22 mouse cellular contexts compared by ENCODE assay signal in the genomic region with DNA sequence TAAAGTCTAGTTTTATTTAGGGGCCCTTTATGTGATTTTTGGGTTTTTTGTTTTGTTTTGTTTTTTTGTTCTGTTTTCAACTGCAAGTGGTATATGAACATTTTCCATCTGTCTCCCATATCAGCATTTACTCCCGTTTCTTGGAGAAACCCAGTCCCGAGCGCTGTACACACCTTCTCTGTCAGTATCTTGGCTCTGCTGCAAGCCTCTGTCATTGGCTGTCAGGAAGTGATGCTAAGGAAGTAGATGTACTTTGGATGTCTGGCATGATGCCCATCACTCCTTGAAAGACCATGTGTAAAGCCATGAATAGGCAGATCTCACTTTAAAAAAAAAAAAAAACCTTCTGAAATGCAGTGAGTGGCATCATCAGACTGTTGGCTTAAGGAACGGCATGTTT.
DNase-seq lines count a peak whose midpoint lies in the region; ATAC-seq and TF ChIP-seq lines count a peak whose summit lies in the region.
"Had no signal": no experiment of that assay in that cellular context is flagged by ENCODE, and none has a peak within 500 bp of the region (broad histone marks: within the 10 kb centered on the region; RNA-seq: fewer than 3 reads in every experiment).

No protein-coding gene starts in this region.

- WGBS in kidney, adult 2 months = 81% methylated on average over 4 of the region's 4 CpGs
- WGBS in midbrain, embryonic 11.5 days = 96% methylated on average over 4 of the region's 4 CpGs
- WGBS in midbrain, embryonic 10.5 days = 95% methylated on average over 4 of the region's 4 CpGs
- 64% methylated on average over 4 of the region's 4 CpGs for WGBS in forebrain, postnatal 0 days

- no peaks in the 10 kb centered on the region for H3K36me3 ChIP-seq in kidney, adult 2 months (ENCODE audit: control insufficient read depth, insufficient read depth, low read length)
- H3K36me3 ChIP-seq in midbrain, embryonic 11.5 days (ENCODE audit: control insufficient read depth, insufficient read depth, low read length) = no peaks in the 10 kb centered on the region
- no peaks in the 10 kb centered on the region for H3K36me3 ChIP-seq in midbrain, embryonic 10.5 days
- H3K36me3 ChIP-seq in forebrain, postnatal 0 days (ENCODE audit: insufficient read depth) = no peaks in the 10 kb centered on the region
- H3K36me3 ChIP-seq: embryonic facial prominence, embryonic 12.5 days; G1E; heart, embryonic 15.5 days; midbrain, embryonic 15.5 days; neural tube, embryonic 15.5 days had no signal

- TF ChIP-seq CTCF in kidney, adult 2 months (conservative IDR thresholded peaks at IDR 0.05; ENCODE audit: insufficient read depth, insufficient read length, low read depth, low read length) = no peak
- no peak for TF ChIP-seq CTCF in forebrain, postnatal 0 days (IDR thresholded peaks at IDR 0.05; ENCODE audit: low read depth)

- no peak overlapping the region for H3K27ac ChIP-seq in kidney, adult 2 months (ENCODE audit: insufficient read depth, low read depth, low read length)
- no peak overlapping the region for H3K27ac ChIP-seq in midbrain, embryonic 11.5 days (ENCODE audit: low read depth, low read length)
- H3K27ac ChIP-seq in midbrain, embryonic 10.5 days (replicated peaks) = no peak overlapping the region
- no peak overlapping the region for H3K27ac ChIP-seq in forebrain, postnatal 0 days (ENCODE audit: low read depth, low read length)
- H3K27ac ChIP-seq: embryonic facial prominence, embryonic 12.5 days; heart, embryonic 15.5 days; midbrain, embryonic 15.5 days; neural tube, embryonic 15.5 days had no signal

- no peak for TF ChIP-seq POLR2A in kidney, adult 2 months (IDR thresholded peaks at IDR 0.05; ENCODE audit: low read depth, low read length)

- H3K27me3 ChIP-seq in kidney, adult 2 months (replicated peaks; ENCODE audit: control insufficient read depth, insufficient read depth, low read length) = no peaks in the 10 kb centered on the region
- no peaks in the 10 kb centered on the region for H3K27me3 ChIP-seq in midbrain, embryonic 11.5 days (ENCODE audit: control insufficient read depth, insufficient read depth, low read length)
- no peaks in the 10 kb centered on the region for H3K27me3 ChIP-seq in midbrain, embryonic 10.5 days (ENCODE audit: low read depth, poor library complexity, severe bottlenecking)
- no peaks in the 10 kb centered on the region for H3K27me3 ChIP-seq in forebrain, postnatal 0 days (ENCODE audit: insufficient read depth, low read length)
- H3K27me3 ChIP-seq: embryonic facial prominence, embryonic 12.5 days; heart, embryonic 15.5 days; midbrain, embryonic 15.5 days; neural tube, embryonic 15.5 days had no signal

- DNase-seq in cerebellum, postnatal 14 days = peak; percentile 24 to 25
- no peak for DNase-seq in cerebellum, adult 9-11 months
- peak; percentile 0 for DNase-seq in kidney, postnatal 14 days
- no peak for DNase-seq in kidney, adult 2 months
- DNase-seq in midbrain, embryonic 11.5 days (ENCODE audit: low spot score, missing footprints) = peak; percentile 75
- no peak for DNase-seq in midbrain, embryonic 10.5 days (ENCODE audit: low spot score)
- peak; percentile 71 for DNase-seq in forebrain, postnatal 0 days
- DNase-seq in testis, postnatal 10 days (ENCODE audit: low spot score) = no peak
- DNase-seq: adrenal gland, postnatal 14 days; cerebellum, adult 2 months; gastrocnemius, postnatal 25 days; heart, postnatal 4 days; liver; lung, postnatal 10 days; thymus, postnatal 36 days had no signal

- no peak overlapping the region for H3K4me3 ChIP-seq in kidney, adult 2 months (ENCODE audit: insufficient read depth, low read depth, low read length)
- no peak overlapping the region for H3K4me3 ChIP-seq in midbrain, embryonic 11.5 days (ENCODE audit: low read depth, low read length)
- no peak overlapping the region for H3K4me3 ChIP-seq in midbrain, embryonic 10.5 days
- H3K4me3 ChIP-seq in forebrain, postnatal 0 days (ENCODE audit: low read depth, low read length) = no peak overlapping the region
- H3K4me3 ChIP-seq: embryonic facial prominence, embryonic 12.5 days; heart, embryonic 15.5 days; midbrain, embryonic 15.5 days; neural tube, embryonic 15.5 days had no signal

- H3K4me1 ChIP-seq in kidney, adult 2 months (ENCODE audit: control insufficient read depth, insufficient read depth, low read length) = no peaks in the 10 kb centered on the region
- no peaks in the 10 kb centered on the region for H3K4me1 ChIP-seq in midbrain, embryonic 11.5 days (ENCODE audit: control insufficient read depth, insufficient read depth, low read length)
- H3K4me1 ChIP-seq in midbrain, embryonic 10.5 days = no peaks in the 10 kb centered on the region
- no peaks in the 10 kb centered on the region for H3K4me1 ChIP-seq in forebrain, postnatal 0 days (ENCODE audit: insufficient read depth)
- H3K4me1 ChIP-seq: embryonic facial prominence, embryonic 12.5 days; heart, embryonic 15.5 days; midbrain, embryonic 15.5 days; neural tube, embryonic 15.5 days had no signal

- H3K9me3 ChIP-seq in midbrain, embryonic 11.5 days (ENCODE audit: control insufficient read depth, low read length) = no peaks in the 10 kb centered on the region
- no peaks in the 10 kb centered on the region for H3K9me3 ChIP-seq in midbrain, embryonic 10.5 days (replicated peaks)
- H3K9me3 ChIP-seq in forebrain, postnatal 0 days (ENCODE audit: low read length) = no peaks in the 10 kb centered on the region
- H3K9me3 ChIP-seq: embryonic facial prominence, embryonic 12.5 days; heart, embryonic 15.5 days; midbrain, embryonic 15.5 days; neural tube, embryonic 15.5 days had no signal

- H3K9ac ChIP-seq in midbrain, embryonic 11.5 days (ENCODE audit: low read length) = no peak overlapping the region
- H3K9ac ChIP-seq in forebrain, postnatal 0 days = no peak overlapping the region
- H3K9ac ChIP-seq: embryonic facial prominence, embryonic 12.5 days; heart, embryonic 15.5 days; midbrain, embryonic 15.5 days; neural tube, embryonic 15.5 days had no signal

- no peak overlapping the region for H3K4me2 ChIP-seq in midbrain, embryonic 11.5 days
- H3K4me2 ChIP-seq in forebrain, postnatal 0 days (ENCODE audit: low read depth) = no peak overlapping the region
- H3K4me2 ChIP-seq: embryonic facial prominence, embryonic 12.5 days; heart, embryonic 15.5 days; midbrain, embryonic 15.5 days; neural tube, embryonic 15.5 days had no signal

- ATAC-seq in midbrain, embryonic 11.5 days (ENCODE audit: low FRiP score) = no peak
- ATAC-seq in forebrain, postnatal 0 days = peak; percentile 62
- ATAC-seq: hindbrain, embryonic 16.5 days; intestine, postnatal 0 days; midbrain, embryonic 15.5 days had no signal

Comparison
In these comparisons a context has a peak if more than half of its experiments do, and no peak if none do; other contexts are left out.
1. DNase-seq: peak in cerebellum, postnatal 14 days (2 of 2), kidney, postnatal 14 days (single experiment), midbrain, embryonic 11.5 days (single experiment) and forebrain, postnatal 0 days (single experiment); none in cerebellum, adult 9-11 months (single experiment), kidney, adult 2 months (single experiment), midbrain, embryonic 10.5 days (single experiment) and testis, postnatal 10 days (single experiment).